Mouse (Mus musculus): ENCODE results near the gene Synj2.

Synj2 gene

GRCm38 (mm10) chr17:6036872-6037271 lies 95.8 kb downstream of the Synj2 start:
- DNase-seq (ENCODE audit: low read depth, low spot score): no peak

DNA sequence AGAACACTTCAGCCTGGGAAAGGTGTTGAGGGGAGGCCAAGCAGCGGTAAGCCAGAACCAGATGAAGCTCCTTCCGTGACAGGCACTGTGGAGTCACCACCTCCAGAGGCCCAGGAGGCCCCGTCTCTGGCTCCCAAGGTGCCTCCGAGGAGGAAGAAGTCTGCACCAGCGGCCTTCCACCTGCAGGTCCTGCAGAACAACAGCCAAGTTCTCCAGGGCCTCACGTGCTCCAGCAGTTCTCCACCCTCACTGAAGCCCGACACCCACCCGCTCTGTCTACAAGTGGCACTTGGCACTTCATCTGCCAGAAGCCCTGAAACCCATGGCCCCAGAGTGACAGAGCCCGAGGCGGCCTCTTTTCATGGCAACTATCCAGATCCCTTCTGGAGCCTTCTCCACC lies 96.4 kb downstream of the Synj2 start:
- DNase-seq (ENCODE audit: low read depth, low spot score): no peak

- no peak for DNase-seq (ENCODE audit: low read depth, low spot score)
Observed at GRCm38 (mm10) chr17:6052801-6053200, 111.7 kb downstream of the Synj2 start.

DNA sequence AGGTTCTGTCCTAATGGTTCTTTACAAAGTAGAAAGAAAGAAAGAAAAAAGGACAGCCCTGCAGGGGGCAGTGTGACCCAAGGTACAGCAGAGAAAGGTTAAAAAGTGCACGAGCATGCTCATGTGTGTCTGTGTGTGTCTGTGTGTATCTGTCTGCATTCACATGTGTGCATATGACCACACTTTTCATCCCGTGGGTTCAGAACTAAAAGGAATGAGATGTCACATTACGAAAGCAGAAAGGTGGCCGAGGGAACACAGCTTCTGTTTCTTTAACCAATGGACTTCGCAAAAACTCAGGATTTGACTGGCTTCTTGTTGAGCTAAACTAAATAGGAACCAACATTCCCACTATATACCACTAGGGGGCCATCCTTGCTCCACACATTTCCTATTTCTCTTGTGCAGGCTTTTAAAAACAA lies 113.9 kb downstream of the Synj2 start:
- peak; percentile 31 for DNase-seq (ENCODE audit: low read depth, low spot score)

DNA sequence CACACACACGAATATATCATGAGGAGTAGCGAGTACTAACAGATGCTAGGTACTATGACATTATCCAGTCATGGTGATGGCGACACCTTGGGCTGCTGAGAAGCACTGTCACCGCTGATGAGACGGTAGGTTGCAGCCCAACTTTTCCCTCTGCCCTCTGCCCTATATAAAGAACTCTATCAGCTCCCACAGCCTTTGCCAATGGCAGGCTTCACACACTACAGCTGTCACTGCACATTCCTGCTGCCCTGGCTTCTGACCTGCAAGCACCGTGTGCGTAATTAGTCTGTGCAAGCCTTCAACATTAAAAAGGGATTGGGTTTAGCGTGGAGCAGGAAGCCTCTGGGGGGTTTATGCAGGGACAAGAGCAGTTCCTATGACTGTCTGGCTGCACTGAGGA lies 121.7 kb downstream of the Synj2 start:
- no peak for DNase-seq (ENCODE audit: low read depth, low spot score)

DNA sequence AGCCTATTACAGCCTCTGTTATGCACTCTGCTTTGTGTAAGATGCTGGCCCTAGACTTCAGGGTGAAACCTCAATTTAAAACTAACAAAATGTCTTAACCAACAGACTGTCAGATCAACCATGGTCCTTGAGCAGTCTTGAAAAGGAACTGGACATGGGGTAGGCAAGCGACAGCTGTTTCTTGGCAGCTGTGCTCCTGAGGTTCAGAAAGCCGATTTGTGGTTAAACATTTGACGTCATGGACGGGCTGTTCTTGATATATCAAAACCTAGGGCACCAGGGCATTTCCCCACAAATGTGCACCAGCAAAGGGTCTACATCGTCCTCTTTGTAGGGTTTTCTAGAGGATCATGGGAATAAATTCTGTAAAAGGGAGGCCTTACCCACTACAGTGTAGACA lies 122.5 kb downstream of the Synj2 start:
- DNase-seq (ENCODE audit: low read depth, low spot score): no peak

DNA sequence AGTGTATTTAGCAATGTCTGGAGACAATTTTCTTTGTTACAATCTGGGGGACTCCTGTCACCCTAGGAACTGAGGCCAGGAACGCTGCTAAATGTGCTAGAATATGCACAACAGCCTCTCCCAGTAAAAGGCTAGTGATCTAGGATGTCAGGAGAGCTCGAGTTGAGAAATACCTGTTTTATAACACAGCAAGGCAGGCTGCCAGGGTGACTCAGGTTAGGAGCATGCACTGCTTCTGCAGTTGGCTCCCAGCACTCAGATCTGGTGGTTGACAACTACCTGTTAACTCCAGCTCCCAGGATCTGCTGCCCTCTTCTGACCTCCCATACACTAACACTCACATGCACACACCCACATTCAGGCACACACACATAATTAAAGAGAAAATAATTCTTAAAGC lies 124.9 kb downstream of the Synj2 start:
- DNase-seq (ENCODE audit: low read depth, low spot score): no peak

- no peak for DNase-seq (ENCODE audit: low read depth, low spot score)
Observed at GRCm38 (mm10) chr17:6067613-6068012, 126.5 kb downstream of the Synj2 start.

GRCm38 (mm10) chr17:6069866-6070265 lies 128.8 kb downstream of the Synj2 start:
- DNase-seq (ENCODE audit: low read depth, low spot score): no peak

GRCm38 (mm10) chr17:6073405-6073804 lies 132.3 kb downstream of the Synj2 start:
- DNase-seq (ENCODE audit: low read depth, low spot score): no peak

- DNase-seq (ENCODE audit: low read depth, low spot score): peak; percentile 98
Observed at GRCm38 (mm10) chr17:6079287-6080122, 138.4 kb downstream of the Synj2 start, which contains the start of the genes Serac1 and Gtf2h5. Serac1 (minus strand) TSS chr17:6079741. Gtf2h5 (plus strand) TSS chr17:6079786.

- no peak for DNase-seq (ENCODE audit: low read depth, low spot score)
Observed at GRCm38 (mm10) chr17:6083323-6083890, 142.3 kb downstream of the Synj2 start.

GRCm38 (mm10) chr17:6091604-6092003 lies 150.5 kb downstream of the Synj2 start:
- DNase-seq (ENCODE audit: low read depth, low spot score): no peak

Measured in retina, postnatal 7 days (tissue).